Mouse (Mus musculus): Measurements from ENCODE around the gene Slc6a21. TPM values are rescaled to one million over a fixed set of nuclear protein-coding genes. Genes with fewer than 3 reads are reported as not detected.

Gene Slc6a21
- polyA plus RNA-seq, 1 experiment from 2014 or later: not detected

DNA sequence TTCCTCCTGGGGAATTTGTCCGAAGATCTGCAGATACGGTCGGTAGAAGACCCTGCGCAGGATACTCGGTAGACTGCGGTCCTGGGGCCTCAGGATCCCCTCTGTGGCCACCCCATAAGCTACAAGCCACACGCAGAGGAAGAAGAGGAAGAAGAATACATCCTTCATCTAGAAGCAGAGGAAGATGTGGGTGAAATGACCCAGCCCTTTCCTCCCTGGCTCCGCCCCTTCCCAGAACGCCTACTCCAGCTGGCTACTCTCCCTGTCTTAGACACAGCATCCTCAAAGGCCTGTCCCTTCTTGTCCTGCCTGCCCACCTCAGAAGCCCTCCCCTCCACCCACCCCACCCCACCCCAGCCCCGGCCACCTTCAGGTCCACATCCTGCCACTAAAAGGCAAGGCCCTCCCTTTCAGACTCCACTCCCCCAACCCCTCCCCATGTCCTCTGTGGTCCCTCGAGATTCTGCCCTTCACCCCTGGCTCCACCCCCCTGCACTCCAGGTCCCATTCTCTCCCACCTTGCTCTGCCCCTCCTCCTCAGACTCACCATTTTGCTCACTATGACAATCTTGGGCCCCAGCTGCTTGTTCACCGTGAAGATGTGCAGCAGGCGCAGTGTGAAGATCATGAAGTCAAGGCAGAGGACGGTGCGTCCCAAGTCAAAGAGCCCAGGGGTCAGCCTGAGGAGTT is 31.4 kb downstream of the Slc6a21 start:
- H3K9ac ChIP-seq (ENCODE audit: low read length): no peak overlapping the region
- H3K36me3 ChIP-seq (ENCODE audit: control insufficient read depth, insufficient read depth, low read length): peaks cover 53% of the 10 kb centered on the region
- peaks cover 4 to 14% of the 10 kb centered on the region in 2 experiments; a peak in 3 of 4 replicates for H3K4me1 ChIP-seq (ENCODE audit: control insufficient read depth in 2 of 2, insufficient read depth in 2 of 2, low read length in 2 of 2)
- no peaks in the 10 kb centered on the region for H3K27me3 ChIP-seq (ENCODE audit: control insufficient read depth, insufficient read depth, low read length)
- no peak overlapping the region for H3K4me2 ChIP-seq (ENCODE audit: low read length)
- H3K9me3 ChIP-seq (ENCODE audit: control insufficient read depth, low read length): no peaks in the 10 kb centered on the region
- H3K4me3 ChIP-seq (ENCODE audit: control insufficient read depth in 1 of 2, insufficient read depth in 1 of 2, low read depth in 1 of 2, low read length in 2 of 2): no peak overlapping the region
- no peak for ATAC-seq (ENCODE audit: insufficient number of reproducible peaks, insufficient read depth, low FRiP score, low read depth)
- 74% methylated on average over 14 of the region's 15 CpGs for WGBS
- H3K27ac ChIP-seq (replicated peaks in 1 of 2; ENCODE audit: control insufficient read depth in 1 of 2, insufficient read depth in 1 of 2, low read depth in 2 of 2, low read length in 2 of 2): no peak overlapping the region

DNA sequence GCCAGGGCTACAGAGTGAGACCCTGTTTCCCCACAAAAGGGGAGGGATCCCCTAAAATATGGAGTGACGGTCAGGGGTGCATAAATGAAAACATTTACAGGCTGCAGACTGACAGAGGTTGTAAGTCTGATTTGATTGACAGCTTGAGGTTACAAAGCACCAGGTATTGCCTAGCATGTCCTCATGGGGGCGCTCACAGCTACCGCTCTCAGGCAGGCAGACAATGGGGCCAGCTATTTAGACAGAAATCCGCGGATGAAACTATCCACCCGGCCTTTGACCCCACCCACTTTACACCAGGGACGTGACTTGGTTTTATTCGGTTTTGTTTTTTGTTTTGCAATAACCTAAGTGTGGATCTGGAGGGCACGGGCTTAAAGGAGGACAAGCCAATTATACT is 32.1 kb downstream of the Slc6a21 start:
- H3K27ac ChIP-seq (replicated peaks in 1 of 2; ENCODE audit: control insufficient read depth in 1 of 2, insufficient read depth in 1 of 2, low read depth in 2 of 2, low read length in 2 of 2): no peak overlapping the region
- peaks cover 53% of the 10 kb centered on the region for H3K36me3 ChIP-seq (ENCODE audit: control insufficient read depth, insufficient read depth, low read length)
- no peak overlapping the region for H3K9ac ChIP-seq (ENCODE audit: low read length)
- no peak overlapping the region for H3K4me2 ChIP-seq (ENCODE audit: low read length)
- peaks cover 4 to 14% of the 10 kb centered on the region in 2 experiments; a peak in 3 of 4 replicates for H3K4me1 ChIP-seq (ENCODE audit: control insufficient read depth in 2 of 2, insufficient read depth in 2 of 2, low read length in 2 of 2)
- no peaks in the 10 kb centered on the region for H3K27me3 ChIP-seq (ENCODE audit: control insufficient read depth, insufficient read depth, low read length)
- no peak overlapping the region for H3K4me3 ChIP-seq (ENCODE audit: control insufficient read depth in 1 of 2, insufficient read depth in 1 of 2, low read depth in 1 of 2, low read length in 2 of 2)
- ATAC-seq (ENCODE audit: insufficient number of reproducible peaks, insufficient read depth, low FRiP score, low read depth): no peak
- WGBS: 19% methylated on average over 9 of the region's 9 CpGs
- no peaks in the 10 kb centered on the region for H3K9me3 ChIP-seq (ENCODE audit: control insufficient read depth, low read length)

DNA sequence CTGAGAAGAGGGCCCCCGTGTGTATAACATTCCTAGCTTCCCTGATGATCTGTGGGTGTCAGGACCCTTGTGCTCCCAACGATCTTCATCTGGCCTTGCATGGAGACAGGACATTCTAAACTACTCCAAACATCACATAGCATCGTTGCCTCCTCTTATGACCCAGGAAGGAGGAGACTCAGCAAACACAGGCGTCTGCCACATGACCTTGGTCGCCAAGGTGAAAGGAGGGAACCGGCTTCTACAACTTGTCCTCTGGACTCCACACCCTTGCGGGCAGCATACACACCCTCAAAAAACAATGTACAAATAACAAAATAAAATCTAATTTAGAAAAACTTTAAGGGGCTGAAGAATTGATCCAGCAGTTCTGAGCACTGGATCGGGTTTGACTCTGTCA is 34.7 kb downstream of the Slc6a21 start:
- ATAC-seq (ENCODE audit: insufficient number of reproducible peaks, insufficient read depth, low FRiP score, low read depth): no peak
- H3K27me3 ChIP-seq (ENCODE audit: control insufficient read depth, insufficient read depth, low read length): no peaks in the 10 kb centered on the region
- H3K9me3 ChIP-seq (ENCODE audit: control insufficient read depth, low read length): no peaks in the 10 kb centered on the region
- H3K4me3 ChIP-seq (ENCODE audit: control insufficient read depth in 1 of 2, insufficient read depth in 1 of 2, low read depth in 1 of 2, low read length in 2 of 2): no peak overlapping the region
- H3K36me3 ChIP-seq (ENCODE audit: control insufficient read depth, insufficient read depth, low read length): peaks cover 61% of the 10 kb centered on the region
- H3K9ac ChIP-seq (ENCODE audit: low read length): peak overlapping the region; percentile 21; the same call in 1 of the 2 replicates
- H3K4me2 ChIP-seq (ENCODE audit: low read length): no peak overlapping the region
- 36% methylated on average over 8 of the region's 8 CpGs for WGBS
- H3K27ac ChIP-seq (replicated peaks in 1 of 2; ENCODE audit: control insufficient read depth in 1 of 2, insufficient read depth in 1 of 2, low read depth in 2 of 2, low read length in 2 of 2): no peak overlapping the region
- peaks cover 4 to 14% of the 10 kb centered on the region in 2 experiments; a peak in 3 of 4 replicates for H3K4me1 ChIP-seq (ENCODE audit: control insufficient read depth in 2 of 2, insufficient read depth in 2 of 2, low read length in 2 of 2)

DNA sequence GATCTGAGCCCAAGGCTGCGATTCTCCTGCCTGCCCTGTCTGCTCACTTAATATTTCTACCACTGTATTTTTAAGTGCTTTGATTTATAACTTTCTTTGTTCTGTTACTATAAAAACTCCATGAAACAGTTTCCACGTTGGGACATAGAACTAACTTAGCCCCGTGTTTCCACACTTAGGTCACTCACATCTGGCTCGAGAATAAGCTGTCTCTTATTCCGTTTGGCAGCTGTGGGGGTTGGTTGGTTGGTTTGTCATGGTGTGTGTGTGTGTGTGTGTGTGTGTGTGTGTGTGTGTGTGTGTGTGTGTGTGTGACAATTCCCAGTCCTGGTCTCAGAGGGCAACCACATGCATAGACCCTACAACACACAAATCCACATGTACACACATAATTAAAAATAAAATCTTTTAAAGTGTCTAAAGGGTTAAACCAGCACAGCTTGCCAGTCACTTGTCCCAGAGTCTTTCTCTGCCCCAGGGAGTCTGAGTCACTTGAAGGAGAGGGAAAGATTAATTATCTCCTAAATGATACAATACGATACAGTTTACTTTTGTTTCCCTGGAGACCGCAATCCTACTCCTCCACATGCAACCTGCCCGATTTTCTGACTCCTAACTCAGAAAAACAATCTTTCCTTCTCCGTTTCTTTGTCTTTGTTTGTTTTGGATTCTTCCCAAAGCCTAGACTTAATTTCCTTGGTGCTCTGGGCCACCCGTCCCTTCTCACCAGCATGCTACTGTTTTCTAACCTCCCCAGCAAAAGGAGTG is 35.6 kb downstream of the Slc6a21 start:
- no peak for ATAC-seq (ENCODE audit: insufficient number of reproducible peaks, insufficient read depth, low FRiP score, low read depth)
- Histone ChIP-seq H3K27ac (replicated peaks in 1 of 2; ENCODE audit: control insufficient read depth in 1 of 2, insufficient read depth in 1 of 2, low read depth in 2 of 2, low read length in 2 of 2) (peak overlapping the region; percentile 12 to 45), H3K4me2 (ENCODE audit: low read length) (no peak overlapping the region), H3K36me3 (ENCODE audit: control insufficient read depth, insufficient read depth, low read length) (peaks cover 65% of the 10 kb centered on the region), H3K27me3 (ENCODE audit: control insufficient read depth, insufficient read depth, low read length) (no peaks in the 10 kb centered on the region), H3K4me1 (ENCODE audit: control insufficient read depth in 2 of 2, insufficient read depth in 2 of 2, low read length in 2 of 2) (peaks cover 4 to 14% of the 10 kb centered on the region in 2 experiments; a peak in 3 of 4 replicates), H3K4me3 (ENCODE audit: control insufficient read depth in 1 of 2, insufficient read depth in 1 of 2, low read depth in 1 of 2, low read length in 2 of 2) (no peak overlapping the region), H3K9me3 (ENCODE audit: control insufficient read depth, low read length) (no peaks in the 10 kb centered on the region), H3K9ac (ENCODE audit: low read length) (0 out of 2 replicates have a peak overlapping the region, but pooled peaks have one; percentile 21)
- WGBS: 36% methylated on average over 10 of the region's 10 CpGs

DNA sequence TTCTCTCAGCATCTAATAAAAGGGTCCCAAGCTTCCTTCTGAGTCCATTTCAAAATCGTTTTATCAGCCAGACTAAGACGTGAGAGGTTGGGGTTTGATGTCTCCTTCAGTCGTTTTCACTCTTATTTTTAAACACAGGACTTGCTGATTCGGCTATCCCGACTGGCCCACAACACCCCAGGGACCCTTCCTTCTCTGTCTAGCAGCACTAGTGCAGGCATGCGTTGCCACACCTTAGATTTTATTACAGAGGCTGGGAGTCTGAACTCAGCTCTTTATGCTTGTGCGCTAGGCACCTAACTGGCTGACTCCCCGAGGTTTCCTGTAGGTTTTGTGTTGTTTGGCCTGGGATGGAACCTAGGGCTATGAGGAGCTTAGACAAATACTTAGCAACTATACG is 36.2 kb downstream of the Slc6a21 start:
- Histone ChIP-seq H3K36me3 (ENCODE audit: control insufficient read depth, insufficient read depth, low read length) (peaks cover 65% of the 10 kb centered on the region), H3K4me1 (ENCODE audit: control insufficient read depth in 2 of 2, insufficient read depth in 2 of 2, low read length in 2 of 2) (peaks cover 4 to 14% of the 10 kb centered on the region in 2 experiments; a peak in 3 of 4 replicates), H3K4me2 (ENCODE audit: low read length) (no peak overlapping the region), H3K9me3 (ENCODE audit: control insufficient read depth, low read length) (no peaks in the 10 kb centered on the region), H3K9ac (ENCODE audit: low read length) (no peak overlapping the region), H3K27me3 (ENCODE audit: control insufficient read depth, insufficient read depth, low read length) (no peaks in the 10 kb centered on the region), H3K27ac (replicated peaks in 1 of 2; ENCODE audit: control insufficient read depth in 1 of 2, insufficient read depth in 1 of 2, low read depth in 2 of 2, low read length in 2 of 2) (peak overlapping the region; percentile 12 to 45), H3K4me3 (ENCODE audit: control insufficient read depth in 1 of 2, insufficient read depth in 1 of 2, low read depth in 1 of 2, low read length in 2 of 2) (no peak overlapping the region)
- no peak for ATAC-seq (ENCODE audit: insufficient number of reproducible peaks, insufficient read depth, low FRiP score, low read depth)
- 48% methylated on average over 9 of the region's 9 CpGs for WGBS

DNA sequence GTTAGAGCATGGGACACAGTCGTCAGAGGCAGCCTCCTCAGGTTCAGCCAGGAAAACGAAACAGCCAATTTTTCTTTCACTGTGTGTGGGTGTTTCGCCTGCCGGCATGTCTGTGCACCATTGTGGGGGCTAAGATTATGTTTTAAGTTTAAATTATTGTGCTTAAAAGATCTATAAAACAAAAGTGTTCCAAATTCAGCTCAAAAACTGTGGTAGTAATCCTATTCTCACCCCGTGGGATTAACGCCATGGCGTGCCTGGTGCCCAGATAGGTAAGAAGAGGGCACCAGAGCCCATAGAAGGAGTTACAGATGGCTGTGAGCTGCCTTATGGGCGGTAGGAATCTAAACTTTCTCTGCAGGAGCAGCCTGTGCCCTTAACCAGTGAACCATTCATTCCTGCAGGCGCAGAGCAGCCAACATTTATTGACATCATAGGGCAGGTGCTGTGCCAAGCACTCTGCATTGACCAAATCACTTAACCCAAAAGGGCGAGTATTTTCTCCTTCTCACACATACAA is 37.9 kb downstream of the Slc6a21 start:
- Histone ChIP-seq H3K36me3 (ENCODE audit: control insufficient read depth, insufficient read depth, low read length) (peaks cover 64% of the 10 kb centered on the region), H3K9me3 (ENCODE audit: control insufficient read depth, low read length) (no peaks in the 10 kb centered on the region), H3K4me2 (ENCODE audit: low read length) (no peak overlapping the region), H3K4me1 (ENCODE audit: control insufficient read depth in 2 of 2, insufficient read depth in 2 of 2, low read length in 2 of 2) (peaks cover 4 to 14% of the 10 kb centered on the region in 2 experiments; a peak in 3 of 4 replicates), H3K4me3 (ENCODE audit: control insufficient read depth in 1 of 2, insufficient read depth in 1 of 2, low read depth in 1 of 2, low read length in 2 of 2) (no peak overlapping the region), H3K9ac (ENCODE audit: low read length) (no peak overlapping the region), H3K27me3 (ENCODE audit: control insufficient read depth, insufficient read depth, low read length) (no peaks in the 10 kb centered on the region), H3K27ac (replicated peaks in 1 of 2; ENCODE audit: control insufficient read depth in 1 of 2, insufficient read depth in 1 of 2, low read depth in 2 of 2, low read length in 2 of 2) (no peak overlapping the region)
- 84% methylated on average over 10 of the region's 10 CpGs for WGBS
- ATAC-seq (ENCODE audit: insufficient number of reproducible peaks, insufficient read depth, low FRiP score, low read depth): no peak

DNA sequence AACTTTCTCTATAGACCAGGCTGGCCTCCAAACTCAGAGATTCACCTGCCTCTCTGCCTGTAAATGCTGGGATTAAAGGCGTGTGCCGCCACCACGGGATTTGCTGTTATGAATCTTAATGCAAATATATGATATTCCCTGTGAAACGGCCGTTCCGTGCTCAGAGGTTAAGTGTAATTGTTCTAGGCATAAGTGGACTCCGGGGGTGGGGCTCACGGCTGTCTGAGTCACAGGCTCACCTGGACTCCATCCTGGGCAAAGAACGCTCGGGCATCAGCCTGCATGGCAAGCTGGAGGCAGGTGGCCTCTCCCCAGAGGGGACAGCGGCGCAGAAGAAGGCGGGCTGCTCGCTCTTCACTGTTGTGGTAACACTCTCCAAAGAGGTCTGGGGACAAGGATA is 39.2 kb downstream of the Slc6a21 start:
- Histone ChIP-seq H3K36me3 (ENCODE audit: control insufficient read depth, insufficient read depth, low read length) (peaks cover 62% of the 10 kb centered on the region), H3K9ac (ENCODE audit: low read length) (no peak overlapping the region), H3K27me3 (ENCODE audit: control insufficient read depth, insufficient read depth, low read length) (no peaks in the 10 kb centered on the region), H3K4me3 (ENCODE audit: control insufficient read depth in 1 of 2, insufficient read depth in 1 of 2, low read depth in 1 of 2, low read length in 2 of 2) (no peak overlapping the region), H3K4me1 (ENCODE audit: control insufficient read depth in 2 of 2, insufficient read depth in 2 of 2, low read length in 2 of 2) (peaks cover 4 to 14% of the 10 kb centered on the region in 2 experiments; a peak in 3 of 4 replicates), H3K27ac (replicated peaks in 1 of 2; ENCODE audit: control insufficient read depth in 1 of 2, insufficient read depth in 1 of 2, low read depth in 2 of 2, low read length in 2 of 2) (no peak overlapping the region), H3K4me2 (ENCODE audit: low read length) (no peak overlapping the region), H3K9me3 (ENCODE audit: control insufficient read depth, low read length) (no peaks in the 10 kb centered on the region)
- ATAC-seq (ENCODE audit: insufficient number of reproducible peaks, insufficient read depth, low FRiP score, low read depth): no peak
- WGBS: 93% methylated on average over 14 of the region's 14 CpGs

Data from heart, embryonic 14.5 days (tissue).